Mouse (Mus musculus) neural tube, embryonic 13.5 days (tissue): ENCODE measurements around the gene Col16a1. TPM values are rescaled to one million over a fixed set of nuclear protein-coding genes. Genes with fewer than 3 reads are reported as not detected.

Experiments
- ATAC-seq: fragments of 200-750 bp; cut with Nextera tagmentation; 2 replicates; pipeline ENCODE4 v1.8.0; 2017; ENCODE audit warnings: low read depth, mild to moderate bottlenecking, moderate TSS enrichment, moderate library complexity
- H3K27ac ChIP-seq: fragments of 300-500 bp; sonication (generic); replicated peaks from 2 replicates; pipeline ENCODE4 v1.5.1; 2015; ENCODE audit warnings: moderate library complexity, mild to moderate bottlenecking, inconsistent platforms
- H3K27me3 ChIP-seq: fragments of 300-500 bp; sonication (generic); 2 replicates; pipeline ENCODE4 v1.6.1; 2015; ENCODE audit warnings: mild to moderate bottlenecking, inconsistent platforms
- H3K36me3 ChIP-seq: fragments of 300-500 bp; sonication (generic); 2 replicates; pipeline ENCODE4 v1.6.1; 2015; ENCODE audit warnings: mild to moderate bottlenecking, inconsistent platforms
- H3K4me1 ChIP-seq: fragments of 300-500 bp; sonication (generic); replicated peaks from 2 replicates; pipeline ENCODE4 v1.6.1; 2015; ENCODE audit warnings: inconsistent platforms
- H3K4me2 ChIP-seq: fragments of 300-500 bp; sonication (generic); 2 replicates; pipeline ENCODE4 v1.6.1; 2015; ENCODE audit warnings: inconsistent platforms, mild to moderate bottlenecking, moderate library complexity
- H3K4me3 ChIP-seq: fragments of 300-500 bp; sonication (generic); 2 replicates; pipeline ENCODE4 v1.5.1; 2015; ENCODE audit warnings: mild to moderate bottlenecking, inconsistent platforms
- H3K9ac ChIP-seq: fragments of 300-500 bp; sonication (generic); 2 replicates; pipeline ENCODE4 v1.6.1; 2015; ENCODE audit warnings: moderate library complexity, mild to moderate bottlenecking, inconsistent platforms
- H3K9me3 ChIP-seq: fragments of 300-500 bp; sonication (generic); 2 replicates; pipeline ENCODE4 v1.6.1; 2016; ENCODE audit warnings: inconsistent platforms
- WGBS: fragments of 180-500 bp; shearing (Covaris S2); methylation state at CpG from one replicate; pipeline ENCODE4 v1.1.7; 2015; 5-methylcytosine and 5-hydroxymethylcytosine counted together
- polyA plus RNA-seq: library from polyadenylated mRNA; unstranded; fragments of >200 nt; fragmentation: Nextera tagmentation; extraction: Ambion mirVana; gene quantifications from 2 replicates; pipeline ENCODE4 v1.2.1, GENCODE M21; 2015

The Col16a1 gene
- polyA plus RNA-seq, 1 experiment from 2014 or later = 14.7 TPM

GRCm38 (mm10) chr4:130140992-130141402 is 93.4 kb downstream of the Col16a1 start:
- Histone ChIP-seq H3K27me3 (peaks cover 53% of the 10 kb centered on the region), H3K27ac (no peak overlapping the region; the same call in 1 of the 2 replicates), H3K4me3 (no peak overlapping the region), H3K4me2 (peak overlapping the region; percentile 24; the same call in 1 of the 2 replicates), H3K4me1 (peaks cover 33% of the 10 kb centered on the region), H3K9ac (no peak overlapping the region), H3K36me3 (no peaks in the 10 kb centered on the region), H3K9me3 (peaks cover 6% of the 10 kb centered on the region; the same call in 1 of the 2 replicates)
- WGBS = 38% methylated on average over 9 of the region's 9 CpGs
- ATAC-seq = peak; percentile 29; the same call in 1 of the 2 replicates

- 56% methylated on average over 3 of the region's 3 CpGs for WGBS
- Histone ChIP-seq H3K9ac (no peak overlapping the region), H3K27me3 (peaks cover 52% of the 10 kb centered on the region), H3K4me2 (no peak overlapping the region), H3K4me3 (no peak overlapping the region), H3K36me3 (no peaks in the 10 kb centered on the region), H3K27ac (no peak overlapping the region), H3K4me1 (peaks cover 33% of the 10 kb centered on the region), H3K9me3 (peaks cover 6% of the 10 kb centered on the region; the same call in 1 of the 2 replicates)
- no peak for ATAC-seq
Measured at GRCm38 (mm10) chr4:130141786-130142185, 94.1 kb downstream of the Col16a1 start.

- Histone ChIP-seq H3K27me3 (peaks cover 32% of the 10 kb centered on the region), H3K27ac (no peak overlapping the region), H3K4me3 (no peak overlapping the region), H3K36me3 (no peaks in the 10 kb centered on the region), H3K9ac (no peak overlapping the region), H3K9me3 (peaks cover 6% of the 10 kb centered on the region; the same call in 1 of the 2 replicates), H3K4me2 (no peak overlapping the region), H3K4me1 (no peaks in the 10 kb centered on the region)
- no peak for ATAC-seq
- 70% methylated on average over 10 of the region's 10 CpGs for WGBS
Measured at GRCm38 (mm10) chr4:130148405-130148804, 100.8 kb downstream of the Col16a1 start.

Other genes with a start within 250 kb of the Col16a1 start
- 288 and 293 TPM in 2 replicates for gene Ptp4a2, start 236.6 kb upstream of the Col16a1 start, polyA plus RNA-seq
- gene Spocd1, start 118.6 kb upstream of the Col16a1 start, polyA plus RNA-seq = not detected in 2 replicates
- gene Adgrb2, start 63.0 kb upstream of the Col16a1 start, polyA plus RNA-seq = 8.1 and 9.3 TPM in 2 replicates
- 61.8 and 62.9 TPM in 2 replicates for gene Pef1, start 54.7 kb downstream of the Col16a1 start, polyA plus RNA-seq
- gene Hcrtr1, start 91.5 kb downstream of the Col16a1 start, polyA plus RNA-seq = 0.39 and 0.71 TPM in 2 replicates
- gene Tinagl1, start 127.3 kb downstream of the Col16a1 start, polyA plus RNA-seq = 4.2 and 6.7 TPM in 2 replicates
- gene Gm853, start 174.6 kb downstream of the Col16a1 start, polyA plus RNA-seq = not detected in 2 replicates
- 53.5 and 60.1 TPM in 2 replicates for gene Serinc2, start 231.4 kb downstream of the Col16a1 start, polyA plus RNA-seq